Mouse (Mus musculus) liver, embryonic 16.5 days (tissue): Measurements from ENCODE around the gene Lemd1. TPM values are rescaled to one million over a fixed set of nuclear protein-coding genes. Genes with fewer than 3 reads are reported as not detected.

Experiments used
- ATAC-seq: fragments of 200-750 bp; cut with Nextera tagmentation; 2 replicates; pipeline ENCODE4 v1.8.0; 2017; ENCODE audit warnings: low read depth, mild to moderate bottlenecking, moderate number of reproducible peaks, moderate library complexity
- H3K27ac ChIP-seq: fragments of 300-500 bp; sonication (generic); 2 replicates; pipeline ENCODE4 v1.5.1; 2014; ENCODE audit warnings: mild to moderate bottlenecking, low read length
- H3K27me3 ChIP-seq: fragments of 300-500 bp; sonication (generic); 2 replicates; pipeline ENCODE4 v1.6.1; 2014; ENCODE audit warnings: low read depth, low read length, mixed read lengths; ENCODE audit not compliant: control insufficient read depth, insufficient read depth
- H3K36me3 ChIP-seq: fragments of 300-500 bp; sonication (generic); 2 replicates; pipeline ENCODE4 v1.6.1; 2014; ENCODE audit warnings: mild to moderate bottlenecking; ENCODE audit not compliant: control insufficient read depth, insufficient read depth
- H3K4me1 ChIP-seq: fragments of 300-500 bp; sonication (generic); 2 replicates; pipeline ENCODE4 v1.6.1; 2014; ENCODE audit warnings: low read depth, low read length, mixed read lengths; ENCODE audit not compliant: control insufficient read depth
- H3K4me2 ChIP-seq: fragments of 300-500 bp; sonication (generic); 2 replicates; pipeline ENCODE4 v1.6.1; 2014; ENCODE audit warnings: low read depth, low read length, mixed read lengths
- H3K4me3 ChIP-seq: fragments of 300-500 bp; sonication (generic); 2 replicates; pipeline ENCODE4 v1.5.1; 2014; ENCODE audit warnings: low read depth, mild to moderate bottlenecking, low read length
- H3K9ac ChIP-seq: fragments of 300-500 bp; sonication (generic); 2 replicates; pipeline ENCODE4 v1.6.1; 2014; ENCODE audit warnings: low read depth, low read length
- H3K9me3 ChIP-seq: fragments of 300-500 bp; sonication (generic); replicated peaks from 2 replicates; pipeline ENCODE4 v1.6.1; 2016; ENCODE audit warnings: low read length; ENCODE audit not compliant: control insufficient read depth
- WGBS: fragments of 180-500 bp; shearing (Covaris S2); extraction: QIAGEN DNeasy Blood & Tissue Kit; methylation state at CpG from one replicate; pipeline ENCODE4 v1.1.7; 2014; ENCODE audit not compliant: insufficient replicate concordance; 5-methylcytosine and 5-hydroxymethylcytosine counted together
- polyA plus RNA-seq: library from polyadenylated mRNA; unstranded; fragments of >200 nt; fragmentation: Nextera tagmentation; extraction: Ambion mirVana; gene quantifications from 2 replicates; pipeline ENCODE4 v1.2.1, GENCODE M21; 2015

Lemd1 gene
- polyA plus RNA-seq, 1 experiment from 2014 or later = not detected

GRCm38 (mm10) chr1:132296051-132296450, 104.8 kb downstream of the Lemd1 start:
- H3K9me3 ChIP-seq = no peaks in the 10 kb centered on the region
- no peak overlapping the region for H3K9ac ChIP-seq
- no peak overlapping the region for H3K4me3 ChIP-seq
- no peak overlapping the region for H3K27ac ChIP-seq
- no peak overlapping the region for H3K4me2 ChIP-seq
- peaks cover 40% of the 10 kb centered on the region for H3K27me3 ChIP-seq
- ATAC-seq = no peak
- WGBS = 60% methylated on average over 3 of the region's 3 CpGs
- H3K36me3 ChIP-seq = no peaks in the 10 kb centered on the region
- no peaks in the 10 kb centered on the region; the same call in 1 of the 2 replicates for H3K4me1 ChIP-seq

GRCm38 (mm10) chr1:132298425-132298800, 107.2 kb downstream of the Lemd1 start, which contains the start of gene Klhdc8a:
TSS of gene Klhdc8a (plus strand) at chr1:132298626.
- ATAC-seq = peak; percentile 69
- Histone ChIP-seq H3K9me3 (no peaks in the 10 kb centered on the region), H3K4me3 (peak within 1 kb of the TSS; percentile 54), H3K27me3 (peaks cover 46% of the 10 kb centered on the region), H3K36me3 (no peaks in the 10 kb centered on the region), H3K9ac (peak within 1 kb of the TSS; percentile 26), H3K27ac (no peak within 1 kb of the TSS), H3K4me2 (peak within 1 kb of the TSS; percentile 60), H3K4me1 (no peaks in the 10 kb centered on the region)
- 2% methylated on average over 28 of the region's 28 CpGs for WGBS

- Histone ChIP-seq H3K9ac (peak overlapping the region; percentile 26), H3K4me1 (no peaks in the 10 kb centered on the region), H3K27me3 (peaks cover 46% of the 10 kb centered on the region), H3K27ac (no peak overlapping the region), H3K4me3 (peak overlapping the region; percentile 54), H3K36me3 (no peaks in the 10 kb centered on the region), H3K9me3 (no peaks in the 10 kb centered on the region), H3K4me2 (peak overlapping the region; percentile 60)
- 0 out of 2 replicates have a peak, but pooled peaks have one; percentile 12 for ATAC-seq
- 2% methylated on average over 63 of the region's 71 CpGs for WGBS
Observed at GRCm38 (mm10) chr1:132298801-132299464, 107.7 kb downstream of the Lemd1 start.

- Histone ChIP-seq H3K36me3 (no peaks in the 10 kb centered on the region), H3K27me3 (peaks cover 49% of the 10 kb centered on the region), H3K9me3 (no peaks in the 10 kb centered on the region), H3K4me2 (no peak overlapping the region), H3K9ac (no peak overlapping the region), H3K4me3 (no peak overlapping the region), H3K4me1 (no peaks in the 10 kb centered on the region), H3K27ac (no peak overlapping the region)
- 58% methylated on average over 5 of the region's 5 CpGs for WGBS
- no peak for ATAC-seq
Observed at GRCm38 (mm10) chr1:132299744-132300143, 108.5 kb downstream of the Lemd1 start.

- no peak overlapping the region for H3K4me3 ChIP-seq
- WGBS = 78% methylated on average over 5 of the region's 5 CpGs
- no peak overlapping the region for H3K9ac ChIP-seq
- H3K27me3 ChIP-seq = peaks cover 49% of the 10 kb centered on the region
- H3K27ac ChIP-seq = no peak overlapping the region
- no peaks in the 10 kb centered on the region for H3K36me3 ChIP-seq
- no peaks in the 10 kb centered on the region for H3K4me1 ChIP-seq
- H3K4me2 ChIP-seq = no peak overlapping the region
- no peaks in the 10 kb centered on the region for H3K9me3 ChIP-seq
- no peak for ATAC-seq
Observed at GRCm38 (mm10) chr1:132301242-132301641, 110.0 kb downstream of the Lemd1 start.

GRCm38 (mm10) chr1:132302341-132302866, 111.2 kb downstream of the Lemd1 start:
- Histone ChIP-seq H3K4me3 (no peak overlapping the region), H3K9ac (no peak overlapping the region), H3K36me3 (no peaks in the 10 kb centered on the region), H3K9me3 (no peaks in the 10 kb centered on the region), H3K27me3 (peaks cover 43% of the 10 kb centered on the region), H3K27ac (no peak overlapping the region), H3K4me1 (no peaks in the 10 kb centered on the region), H3K4me2 (no peak overlapping the region)
- WGBS = 66% methylated on average over 9 of the region's 9 CpGs
- no peak for ATAC-seq

- 40% methylated on average over 9 of the region's 9 CpGs for WGBS
Observed at GRCm38 (mm10) chr1:132304618-132305214, 113.5 kb downstream of the Lemd1 start.

GRCm38 (mm10) chr1:132306160-132306559, 114.9 kb downstream of the Lemd1 start:
- Histone ChIP-seq H3K27me3 (peaks cover 12% of the 10 kb centered on the region), H3K4me1 (no peaks in the 10 kb centered on the region), H3K4me3 (no peak overlapping the region), H3K9ac (no peak overlapping the region), H3K27ac (no peak overlapping the region), H3K9me3 (no peaks in the 10 kb centered on the region), H3K36me3 (no peaks in the 10 kb centered on the region), H3K4me2 (no peak overlapping the region)
- 12% methylated on average over 4 of the region's 4 CpGs for WGBS
- no peak for ATAC-seq

More at GRCm38 (mm10) chr1:132304618-132305214, 113.5 kb downstream of the Lemd1 start:
- ATAC-seq = no peak
- Histone ChIP-seq H3K4me3 (no peak overlapping the region), H3K27ac (no peak overlapping the region), H3K4me1 (no peaks in the 10 kb centered on the region), H3K27me3 (peaks cover 20% of the 10 kb centered on the region), H3K9ac (no peak overlapping the region), H3K36me3 (no peaks in the 10 kb centered on the region), H3K9me3 (no peaks in the 10 kb centered on the region), H3K4me2 (no peak overlapping the region)

GRCm38 (mm10) chr1:132306808-132307207, 115.6 kb downstream of the Lemd1 start:
- H3K4me3 ChIP-seq = no peak overlapping the region
- no peak overlapping the region for H3K4me2 ChIP-seq
- WGBS = 18% methylated on average over 4 of the region's 4 CpGs
- no peaks in the 10 kb centered on the region; the same call in 1 of the 2 replicates for H3K4me1 ChIP-seq
- H3K27me3 ChIP-seq = peaks cover 11% of the 10 kb centered on the region
- H3K9ac ChIP-seq = no peak overlapping the region
- H3K27ac ChIP-seq = no peak overlapping the region
- H3K36me3 ChIP-seq = no peaks in the 10 kb centered on the region
- no peaks in the 10 kb centered on the region for H3K9me3 ChIP-seq
- no peak for ATAC-seq
